In genomic region chr15:82343368-82344287, GRCm38 (mm10) we compare ENCODE assay signal across 17 mouse cellular contexts. TPM values are rescaled to one million over a fixed set of nuclear protein-coding genes. Genes with fewer than 3 reads are reported as not detected.
DNase-seq lines count a peak whose midpoint lies in the region; ATAC-seq and TF ChIP-seq lines count a peak whose summit lies in the region.
"Had no signal": no experiment of that assay in that cellular context is flagged by ENCODE, and none has a peak within 500 bp of the region (broad histone marks: within the 10 kb centered on the region; RNA-seq: fewer than 3 reads in every experiment).

No protein-coding gene starts in this region.

- TF ChIP-seq EP300 in stomach, postnatal 0 days (optimal IDR thresholded peaks at IDR 0.05), result no peak

- 87% methylated on average over 27 of the region's 27 CpGs for WGBS in heart, embryonic 11.5 days (ENCODE audit: insufficient replicate concordance)
- WGBS in stomach, embryonic 16.5 days, result 86% methylated on average over 27 of the region's 27 CpGs
- WGBS in stomach, postnatal 0 days, result 89% methylated on average over 27 of the region's 27 CpGs

- peak overlapping the region; percentile 60 for H3K27ac ChIP-seq in heart, embryonic 11.5 days (ENCODE audit: low read depth, low read length)
- no peak overlapping the region for H3K27ac ChIP-seq in stomach, embryonic 16.5 days (ENCODE audit: low read length)
- no peak overlapping the region for H3K27ac ChIP-seq in stomach, postnatal 0 days (replicated peaks)
- H3K27ac ChIP-seq: forebrain, embryonic 12.5 days; intestine, embryonic 15.5 days had no signal

- H3K27me3 ChIP-seq in heart, embryonic 11.5 days (ENCODE audit: control insufficient read depth, insufficient read depth, low read length), result no peaks in the 10 kb centered on the region
- no peaks in the 10 kb centered on the region for H3K27me3 ChIP-seq in stomach, embryonic 16.5 days (ENCODE audit: control insufficient read depth, insufficient read depth, low read length)
- H3K27me3 ChIP-seq in stomach, postnatal 0 days (ENCODE audit: control insufficient read depth, insufficient read depth, low read length), result no peaks in the 10 kb centered on the region
- H3K27me3 ChIP-seq: intestine, embryonic 15.5 days; limb, embryonic 15.5 days had no signal

- peak overlapping the region; percentile 23; the same call in 1 of the 2 replicates for H3K4me2 ChIP-seq in heart, embryonic 11.5 days
- H3K4me2 ChIP-seq in stomach, embryonic 16.5 days (ENCODE audit: low read depth, low read length), result no peak overlapping the region
- H3K4me2 ChIP-seq in stomach, postnatal 0 days (replicated peaks; ENCODE audit: low read depth), result no peak overlapping the region
- H3K4me2 ChIP-seq: forebrain, embryonic 12.5 days; intestine, embryonic 15.5 days; limb, embryonic 15.5 days had no signal

- H3K4me3 ChIP-seq in heart, embryonic 11.5 days (ENCODE audit: low read depth, low read length), result no peak overlapping the region
- H3K4me3 ChIP-seq in stomach, embryonic 16.5 days (replicated peaks; ENCODE audit: low read length), result no peak overlapping the region
- H3K4me3 ChIP-seq in stomach, postnatal 0 days (ENCODE audit: low read depth, low read length), result no peak overlapping the region
- H3K4me3 ChIP-seq: forebrain, embryonic 12.5 days; gastrocnemius, adult 2 months; intestine, embryonic 15.5 days; limb, embryonic 15.5 days had no signal

- no peak for TF ChIP-seq CTCF in stomach, postnatal 0 days (IDR thresholded peaks at IDR 0.05; ENCODE audit: low read depth)

- no peak overlapping the region for H3K9ac ChIP-seq in heart, embryonic 11.5 days (ENCODE audit: low read depth, low read length)
- H3K9ac ChIP-seq in stomach, embryonic 16.5 days (ENCODE audit: low read length), result 0 out of 2 replicates have a peak overlapping the region, but pooled peaks have one; percentile 12
- H3K9ac ChIP-seq in stomach, postnatal 0 days (ENCODE audit: low read length), result no peak overlapping the region
- H3K9ac ChIP-seq: forebrain, embryonic 12.5 days; intestine, embryonic 15.5 days; limb, embryonic 15.5 days had no signal

- peaks cover 8% of the 10 kb centered on the region for H3K36me3 ChIP-seq in heart, embryonic 11.5 days (ENCODE audit: control insufficient read depth, insufficient read depth, low read length)
- H3K36me3 ChIP-seq in stomach, embryonic 16.5 days (ENCODE audit: control insufficient read depth, insufficient read depth, low read length), result peaks cover 8% of the 10 kb centered on the region
- peaks cover 6% of the 10 kb centered on the region; the same call in 1 of the 2 replicates for H3K36me3 ChIP-seq in stomach, postnatal 0 days (ENCODE audit: control insufficient read depth, insufficient read depth, low read length)

- peaks cover 30% of the 10 kb centered on the region for H3K4me1 ChIP-seq in heart, embryonic 11.5 days (ENCODE audit: control insufficient read depth, insufficient read depth, low read length)
- peaks cover 49% of the 10 kb centered on the region for H3K4me1 ChIP-seq in stomach, embryonic 16.5 days (ENCODE audit: control insufficient read depth, insufficient read depth, low read length)
- peaks cover 11% of the 10 kb centered on the region for H3K4me1 ChIP-seq in stomach, postnatal 0 days (replicated peaks; ENCODE audit: control insufficient read depth, insufficient read depth)

- H3K9me3 ChIP-seq in heart, embryonic 11.5 days (replicated peaks; ENCODE audit: control insufficient read depth, low read length), result no peaks in the 10 kb centered on the region
- H3K9me3 ChIP-seq in stomach, embryonic 16.5 days (replicated peaks; ENCODE audit: control insufficient read depth, low read length), result no peaks in the 10 kb centered on the region
- H3K9me3 ChIP-seq in stomach, postnatal 0 days (ENCODE audit: control insufficient read depth, low read length), result no peaks in the 10 kb centered on the region
- H3K9me3 ChIP-seq: forebrain, embryonic 12.5 days; intestine, embryonic 15.5 days; limb, embryonic 15.5 days had no signal

- no peak for ATAC-seq in heart, embryonic 11.5 days (replicated peaks; ENCODE audit: insufficient number of reproducible peaks, low FRiP score, low TSS enrichment)
- ATAC-seq in stomach, embryonic 16.5 days (ENCODE audit: insufficient read depth, low FRiP score), result no peak
- no peak for ATAC-seq in stomach, postnatal 0 days (ENCODE audit: low FRiP score, low TSS enrichment)
- ATAC-seq: CD4-positive, CD25-positive, alpha-beta regulatory T cell, adult 4 months; intestine, embryonic 15.5 days had no signal

- DNase-seq in heart, adult 18-20 months, result no peak
- no peak for DNase-seq in stomach, postnatal 0 days (ENCODE audit: low spot score)
- DNase-seq in kidney, postnatal 10 days, result peak; percentile 63
- DNase-seq in layer of hippocampus, adult 8-10 months (ENCODE audit: low spot score in 2 of 2), result no peak
- DNase-seq in left cerebral cortex, adult 8-10 months (ENCODE audit: low spot score in 2 of 2), result no peak
- DNase-seq in frontal cortex, postnatal 14 days (ENCODE audit: low spot score in 2 of 2), result no peak
- DNase-seq: adrenal gland, postnatal 25 days; gastrocnemius, adult 2 months; heart, postnatal 10 days; thymus, postnatal 4 days had no signal

RNA-seq across cellular contexts. Expression of gene Smdt1, which starts 4.9 kb away (rescaled TPM):
- 320 and 330 TPM in 2 replicates for polyA plus RNA-seq in heart, embryonic 11.5 days (2014; fragmentation: Nextera tagmentation; extraction: Ambion mirVana)
- total RNA-seq in heart, adult 18-20 months (2021), result 100 to 1,000 TPM; 185 to 222 TPM
- 278 and 284 TPM in 2 replicates for polyA plus RNA-seq in stomach, embryonic 16.5 days (2015; fragmentation: Nextera tagmentation; extraction: Ambion mirVana)
- 286 and 296 TPM in 2 replicates for polyA plus RNA-seq in stomach, postnatal 0 days (2015; fragmentation: Nextera tagmentation; extraction: Ambion mirVana)
- 100 to 1,000 TPM; 123 to 145 (median 138) TPM for total RNA-seq in layer of hippocampus, adult 8-10 months (2022)
- 100 to 1,000 TPM; 143 to 154 (median 149) TPM for total RNA-seq in left cerebral cortex, adult 8-10 months (2022)

RNA-seq across cellular contexts. Expression of gene Pheta2, which starts 4.9 kb away (rescaled TPM):
- polyA plus RNA-seq in heart, embryonic 11.5 days (2014; fragmentation: Nextera tagmentation; extraction: Ambion mirVana), result 10.0 and 11.3 TPM in 2 replicates
- under 1 TPM; 0.72 to 0.75 TPM for total RNA-seq in heart, adult 18-20 months (2021)
- polyA plus RNA-seq in stomach, embryonic 16.5 days (2015; fragmentation: Nextera tagmentation; extraction: Ambion mirVana), result 17.5 and 18.3 TPM in 2 replicates
- 6.2 and 6.3 TPM in 2 replicates for polyA plus RNA-seq in stomach, postnatal 0 days (2015; fragmentation: Nextera tagmentation; extraction: Ambion mirVana)
- total RNA-seq in layer of hippocampus, adult 8-10 months (2022), result 1 to 10 TPM in 1 of 4 experiments, under 1 TPM in 3; 0.22 to 1.2 (median 0.32) TPM
- under 1 TPM; 0.26 to 0.58 (median 0.48) TPM for total RNA-seq in left cerebral cortex, adult 8-10 months (2022)

RNA-seq across cellular contexts. Expression of gene Naga, which starts 4.9 kb away (rescaled TPM):
- 33.4 and 38.7 TPM in 2 replicates for polyA plus RNA-seq in heart, embryonic 11.5 days (2014; fragmentation: Nextera tagmentation; extraction: Ambion mirVana)
- total RNA-seq in heart, adult 18-20 months (2021), result 10 to 100 TPM; 25.4 to 32.2 TPM
- polyA plus RNA-seq in stomach, embryonic 16.5 days (2015; fragmentation: Nextera tagmentation; extraction: Ambion mirVana), result 99.0 and 116 TPM in 2 replicates
- 83.1 and 88.9 TPM in 2 replicates for polyA plus RNA-seq in stomach, postnatal 0 days (2015; fragmentation: Nextera tagmentation; extraction: Ambion mirVana)
- total RNA-seq in layer of hippocampus, adult 8-10 months (2022), result 10 to 100 TPM; 33.0 to 56.7 (median 43.1) TPM
- 10 to 100 TPM; 37.8 to 45.2 (median 42.4) TPM for total RNA-seq in left cerebral cortex, adult 8-10 months (2022)

RNA-seq across cellular contexts. Expression of gene Ndufa6, which starts 10.5 kb away (rescaled TPM):
- polyA plus RNA-seq in heart, embryonic 11.5 days (2014; fragmentation: Nextera tagmentation; extraction: Ambion mirVana), result 462 and 487 TPM in 2 replicates
- total RNA-seq in heart, adult 18-20 months (2021), result 100 to 1,000 TPM; 750 to 751 TPM
- 352 and 428 TPM in 2 replicates for polyA plus RNA-seq in stomach, embryonic 16.5 days (2015; fragmentation: Nextera tagmentation; extraction: Ambion mirVana)
- polyA plus RNA-seq in stomach, postnatal 0 days (2015; fragmentation: Nextera tagmentation; extraction: Ambion mirVana), result 514 and 516 TPM in 2 replicates
- total RNA-seq in layer of hippocampus, adult 8-10 months (2022), result 100 to 1,000 TPM; 177 to 207 (median 191) TPM
- total RNA-seq in left cerebral cortex, adult 8-10 months (2022), result 100 to 1,000 TPM; 170 to 203 (median 184) TPM

RNA-seq across cellular contexts. Expression of gene Cyp2d22, which starts 36.4 kb away (rescaled TPM):
- 4.1 and 4.4 TPM in 2 replicates for polyA plus RNA-seq in heart, embryonic 11.5 days (2014; fragmentation: Nextera tagmentation; extraction: Ambion mirVana)
- total RNA-seq in heart, adult 18-20 months (2021), result 10 to 100 TPM; 25.8 to 30.1 TPM
- polyA plus RNA-seq in stomach, embryonic 16.5 days (2015; fragmentation: Nextera tagmentation; extraction: Ambion mirVana), result 12.6 and 16.4 TPM in 2 replicates
- 5.5 TPM in 2 replicates for polyA plus RNA-seq in stomach, postnatal 0 days (2015; fragmentation: Nextera tagmentation; extraction: Ambion mirVana)
- 10 to 100 TPM; 46.4 to 55.0 (median 53.4) TPM for total RNA-seq in layer of hippocampus, adult 8-10 months (2022)
- 10 to 100 TPM; 39.7 to 44.8 (median 40.7) TPM for total RNA-seq in left cerebral cortex, adult 8-10 months (2022)
- total RNA-seq: megakaryocyte-erythroid progenitor cell, adult 5-6 weeks had no signal
